Mouse (Mus musculus) lung, embryonic 14.5 days (tissue): ENCODE results near the gene Glycam1. TPM values are rescaled to one million over a fixed set of nuclear protein-coding genes. Genes with fewer than 3 reads are reported as not detected.

ENCODE experiments used
- ATAC-seq: fragments of 200-750 bp; cut with Nextera tagmentation; 2 replicates; pipeline ENCODE4 v1.8.0; 2017; ENCODE audit warnings: mild to moderate bottlenecking, moderate TSS enrichment, moderate library complexity; ENCODE audit not compliant: insufficient read depth
- DNase-seq: peaks from one replicate; pipeline ENCODE4 v3.0.0-alpha.2; 2015
- H3K27ac ChIP-seq: fragments of 300-500 bp; sonication (generic); 2 replicates; pipeline ENCODE4 v1.5.1; 2014; ENCODE audit warnings: low read depth, mild to moderate bottlenecking, moderate library complexity
- H3K27me3 ChIP-seq: fragments of 300-500 bp; sonication (generic); 2 replicates; pipeline ENCODE4 v1.6.1; 2014; ENCODE audit warnings: low read length, control low read depth; ENCODE audit not compliant: insufficient read depth
- H3K36me3 ChIP-seq: fragments of 300-500 bp; sonication (generic); 2 replicates; pipeline ENCODE4 v1.6.1; 2014; ENCODE audit warnings: control low read depth; ENCODE audit not compliant: insufficient read depth
- H3K4me1 ChIP-seq: fragments of 300-500 bp; sonication (generic); 2 replicates; pipeline ENCODE4 v1.6.1; 2014; ENCODE audit warnings: antibody characterized with exemption, control low read depth; ENCODE audit not compliant: insufficient read depth
- H3K4me2 ChIP-seq: fragments of 300-500 bp; sonication (generic); 2 replicates; pipeline ENCODE4 v1.6.1; 2014; ENCODE audit warnings: mild to moderate bottlenecking
- H3K4me3 ChIP-seq: fragments of 300-500 bp; sonication (generic); 2 replicates; pipeline ENCODE4 v1.5.1; 2014; ENCODE audit warnings: low read depth, low read length
- H3K9ac ChIP-seq: fragments of 300-500 bp; sonication (generic); 2 replicates; pipeline ENCODE4 v1.6.1; 2014
- H3K9me3 ChIP-seq: fragments of 300-500 bp; sonication (generic); 2 replicates; pipeline ENCODE4 v1.6.1; 2016; ENCODE audit warnings: low read depth, low read length, control low read depth
- CTCF ChIP-seq: IDR thresholded peaks from 2 replicates; pipeline ENCODE4 v1.5.1; 2016; ENCODE audit warnings: antibody characterized with exemption, low read depth
- WGBS: fragments of 180-500 bp; shearing (Covaris S2); extraction: QIAGEN DNeasy Blood & Tissue Kit; methylation state at CpG from one replicate; pipeline ENCODE4 v1.1.7; 2014; 5-methylcytosine and 5-hydroxymethylcytosine counted together
- polyA plus RNA-seq: library from polyadenylated mRNA; unstranded; fragments of >200 nt; fragmentation: Nextera tagmentation; extraction: Ambion mirVana; gene quantifications from 2 replicates; pipeline ENCODE4 v1.2.1, GENCODE M21; 2014

Glycam1 gene
- polyA plus RNA-seq, 1 experiment from 2014 or later: not detected

GRCm38 (mm10) chr15:103536456-103536855, 28.4 kb downstream of the Glycam1 start:
- Histone ChIP-seq H3K27ac (no peak overlapping the region), H3K9ac (no peak overlapping the region)

GRCm38 (mm10) chr15:103535786-103536185, 29.1 kb downstream of the Glycam1 start:
- Histone ChIP-seq H3K4me3 (no peak overlapping the region), H3K4me2 (no peak overlapping the region), H3K9ac (no peak overlapping the region), H3K27me3 (peaks cover 11% of the 10 kb centered on the region), H3K9me3 (no peaks in the 10 kb centered on the region), H3K36me3 (no peaks in the 10 kb centered on the region), H3K27ac (no peak overlapping the region), H3K4me1 (no peaks in the 10 kb centered on the region)
- TF ChIP-seq CTCF: no peak
- DNase-seq (no peak), ATAC-seq (no peak)
- WGBS: 62% methylated on average over 1 of the region's 1 CpGs

More at GRCm38 (mm10) chr15:103536456-103536855, 28.4 kb downstream of the Glycam1 start:
- no peaks in the 10 kb centered on the region for H3K36me3 ChIP-seq
- H3K4me1 ChIP-seq: no peaks in the 10 kb centered on the region
- WGBS: 29% methylated on average over 2 of the region's 2 CpGs
- H3K4me2 ChIP-seq: peak overlapping the region; percentile 96
- TF ChIP-seq CTCF: no peak
- ATAC-seq (no peak), DNase-seq (no peak)
- no peak overlapping the region for H3K4me3 ChIP-seq
- no peaks in the 10 kb centered on the region for H3K9me3 ChIP-seq
- peaks cover 11% of the 10 kb centered on the region for H3K27me3 ChIP-seq

- no peak for ATAC-seq
- no peak overlapping the region for H3K4me3 ChIP-seq
- no peaks in the 10 kb centered on the region for H3K36me3 ChIP-seq
- peaks cover 11% of the 10 kb centered on the region for H3K27me3 ChIP-seq
- no peaks in the 10 kb centered on the region for H3K9me3 ChIP-seq
- H3K4me1 ChIP-seq: no peaks in the 10 kb centered on the region
- no peak overlapping the region for H3K27ac ChIP-seq
- TF ChIP-seq CTCF: no peak
- no peak overlapping the region for H3K9ac ChIP-seq
- 65% methylated on average over 2 of the region's 2 CpGs for WGBS
- DNase-seq: no peak
- no peak overlapping the region for H3K4me2 ChIP-seq
These were observed 29.9 kb downstream of the Glycam1 start for GRCm38 (mm10) chr15:103535030-103535429.

- no peaks in the 10 kb centered on the region for H3K36me3 ChIP-seq
- no peak overlapping the region for H3K4me2 ChIP-seq
- H3K4me1 ChIP-seq: no peaks in the 10 kb centered on the region
- peaks cover 11% of the 10 kb centered on the region for H3K27me3 ChIP-seq
- no peak for ATAC-seq
- TF ChIP-seq CTCF: no peak
- 74% methylated on average over 7 of the region's 7 CpGs for WGBS
- no peak overlapping the region for H3K4me3 ChIP-seq
- no peak for DNase-seq
- H3K9ac ChIP-seq: no peak overlapping the region
- no peak overlapping the region for H3K27ac ChIP-seq
- no peaks in the 10 kb centered on the region for H3K9me3 ChIP-seq
These were observed 30.7 kb downstream of the Glycam1 start for GRCm38 (mm10) chr15:103534054-103534620.

GRCm38 (mm10) chr15:103530372-103530771, 34.5 kb downstream of the Glycam1 start:
- Histone ChIP-seq H3K4me2 (no peak overlapping the region), H3K36me3 (no peaks in the 10 kb centered on the region), H3K4me3 (no peak overlapping the region), H3K9me3 (no peaks in the 10 kb centered on the region), H3K27ac (no peak overlapping the region), H3K9ac (no peak overlapping the region), H3K27me3 (no peaks in the 10 kb centered on the region), H3K4me1 (no peaks in the 10 kb centered on the region)
- DNase-seq: peak; percentile 85
- ATAC-seq: peak; percentile 73
- peak; percentile 95 for TF ChIP-seq CTCF
- WGBS: 8% methylated on average over 5 of the region's 5 CpGs

GRCm38 (mm10) chr15:103523156-103523555, 41.7 kb downstream of the Glycam1 start:
- no peak for TF ChIP-seq CTCF
- Histone ChIP-seq H3K4me1 (no peaks in the 10 kb centered on the region), H3K9ac (no peak overlapping the region), H3K27ac (no peak overlapping the region), H3K36me3 (no peaks in the 10 kb centered on the region), H3K27me3 (no peaks in the 10 kb centered on the region), H3K4me3 (no peak overlapping the region), H3K9me3 (no peaks in the 10 kb centered on the region), H3K4me2 (no peak overlapping the region)
- ATAC-seq (no peak), DNase-seq (no peak)
- 65% methylated on average over 3 of the region's 3 CpGs for WGBS

- 56% methylated on average over 3 of the region's 3 CpGs for WGBS
- no peak overlapping the region for H3K9ac ChIP-seq
- no peaks in the 10 kb centered on the region for H3K9me3 ChIP-seq
- no peak for TF ChIP-seq CTCF
- no peak overlapping the region for H3K4me2 ChIP-seq
- DNase-seq (no peak), ATAC-seq (peak; percentile 47; the same call in 1 of the 2 replicates)
- no peaks in the 10 kb centered on the region for H3K27me3 ChIP-seq
- H3K27ac ChIP-seq: no peak overlapping the region
- no peak overlapping the region for H3K4me3 ChIP-seq
- H3K36me3 ChIP-seq: no peaks in the 10 kb centered on the region
- no peaks in the 10 kb centered on the region for H3K4me1 ChIP-seq
These were observed 42.3 kb downstream of the Glycam1 start for GRCm38 (mm10) chr15:103522458-103523099.
